Comparison of ENCODE assay signal across 32 mouse cellular contexts in genomic region chr3:64434261-64434660, GRCm38 (mm10). TPM values are rescaled to one million over a fixed set of nuclear protein-coding genes. Genes with fewer than 3 reads are reported as not detected.
"Had no signal": no experiment of that assay in that cellular context is flagged by ENCODE, and none has a peak within 500 bp of the region (broad histone marks: within the 10 kb centered on the region; RNA-seq: fewer than 3 reads in every experiment).

No protein-coding gene starts in this region.

RNA-seq across cellular contexts. Expression of gene Vmn2r4, which starts 19.1 kb away (rescaled TPM):
- polyA plus RNA-seq: limb, embryonic 10.5 days; limb, embryonic 11.5 days; limb, embryonic 12.5 days; limb, embryonic 13.5 days; limb, embryonic 14.5 days; limb, embryonic 15.5 days; liver, adult 2 months; liver, embryonic 11.5 days; liver, embryonic 12.5 days; liver, embryonic 13.5 days; liver, embryonic 14.5 days; liver, embryonic 15.5 days; liver, embryonic 16.5 days; liver, postnatal 0 days; lung, adult 2 months; lung, embryonic 14.5 days; lung, embryonic 15.5 days; lung, embryonic 16.5 days; lung, postnatal 0 days; macrophage; midbrain, embryonic 10.5 days; midbrain, embryonic 11.5 days; midbrain, embryonic 12.5 days; midbrain, embryonic 13.5 days; midbrain, embryonic 14.5 days; midbrain, embryonic 15.5 days; midbrain, embryonic 16.5 days; midbrain, postnatal 0 days; myocyte; neural tube, embryonic 11.5 days; neural tube, embryonic 12.5 days; neural tube, embryonic 13.5 days had no signal
